Mouse (Mus musculus) CH12F3 (cell line): ENCODE measurements around the gene Tsks.

Experiments
- in situ Hi-C: fragments of 300-500 bp; cut with MboI; formaldehyde crosslinking; loops from 2 replicates; pipeline ENCODE4 v1.14.3; 2020; ENCODE audit warnings: low sequenced_read_pairs

The Tsks gene

DNA sequence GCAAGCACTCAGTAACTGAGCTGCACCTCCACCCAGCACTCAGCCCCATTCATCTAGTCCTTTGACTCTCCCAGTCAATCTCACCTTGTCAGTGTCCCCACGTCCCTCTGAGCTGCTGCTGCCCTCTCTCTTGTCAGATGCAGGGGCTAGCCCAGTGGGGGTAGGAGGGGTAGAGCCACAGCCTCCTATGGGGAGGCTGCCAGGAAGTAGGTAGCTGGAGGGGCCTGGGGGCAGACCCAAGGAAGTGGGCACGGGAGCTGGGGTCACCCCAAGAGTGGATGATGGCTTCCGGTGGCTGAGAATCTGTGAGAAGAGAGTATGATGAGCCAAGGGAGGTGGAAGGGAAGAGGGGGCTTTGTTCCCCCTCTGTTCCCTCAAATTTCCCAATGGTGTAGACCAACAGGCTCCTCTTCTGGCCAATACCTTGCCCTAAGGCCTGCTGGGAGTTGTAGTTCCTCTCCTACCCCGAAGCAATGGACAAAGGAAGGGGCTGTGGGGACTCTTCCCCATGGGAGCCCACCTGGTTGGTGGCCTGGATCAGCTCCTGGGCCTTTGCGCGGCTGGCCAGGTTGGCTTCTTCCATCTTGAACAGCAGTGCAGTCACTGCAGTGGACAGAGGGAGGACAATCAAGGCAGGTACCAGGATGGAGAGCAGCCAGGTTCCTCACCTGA, 62.5 kb downstream of the Tsks start:
- in situ Hi-C loops: no loop called here

DNA sequence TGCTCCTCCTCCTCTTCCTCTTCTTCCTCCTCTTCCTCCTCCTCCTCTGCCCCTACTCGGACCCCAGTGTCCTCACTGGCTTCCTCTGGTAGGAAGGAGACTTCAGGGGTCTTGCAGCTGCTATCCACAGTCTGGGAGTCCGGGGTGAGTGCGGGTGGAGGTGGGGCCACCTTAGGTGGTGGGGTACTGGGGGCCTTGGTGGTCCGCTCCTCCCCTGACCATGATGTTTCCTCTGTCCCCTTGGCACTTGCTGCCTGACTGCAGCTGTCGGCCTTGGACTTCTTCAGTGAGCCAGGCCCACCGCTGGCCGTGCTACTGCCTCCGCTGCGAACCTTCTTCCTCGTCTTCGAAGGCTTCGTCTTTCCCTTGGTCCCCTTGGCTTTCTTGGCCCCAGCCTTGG, 63.5 kb downstream of the Tsks start:
- in situ Hi-C loops: no loop called here

DNA sequence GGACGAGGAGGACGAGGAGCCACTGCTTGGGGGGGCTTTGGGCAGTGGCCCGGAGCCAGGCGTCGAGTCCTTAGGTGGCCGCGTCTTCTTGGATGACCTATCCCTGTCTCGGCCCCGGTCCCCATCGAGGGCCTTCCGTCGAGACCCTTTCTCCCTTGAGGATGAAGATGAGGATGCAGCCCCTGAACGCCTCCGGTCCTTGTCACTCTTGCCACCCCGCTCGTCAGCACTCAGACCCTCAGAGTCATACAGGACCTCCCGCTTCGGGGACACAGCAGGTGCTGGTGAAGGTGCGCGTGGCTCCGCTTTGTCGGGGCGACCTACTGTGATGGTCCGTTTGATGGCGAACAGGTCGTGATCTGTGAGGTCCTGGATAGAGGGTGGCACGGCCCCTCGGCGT, 64.1 kb downstream of the Tsks start:
- in situ Hi-C loops: no loop called here
